ENCODE assay signal across 8 mouse cellular contexts in the genomic region with DNA sequence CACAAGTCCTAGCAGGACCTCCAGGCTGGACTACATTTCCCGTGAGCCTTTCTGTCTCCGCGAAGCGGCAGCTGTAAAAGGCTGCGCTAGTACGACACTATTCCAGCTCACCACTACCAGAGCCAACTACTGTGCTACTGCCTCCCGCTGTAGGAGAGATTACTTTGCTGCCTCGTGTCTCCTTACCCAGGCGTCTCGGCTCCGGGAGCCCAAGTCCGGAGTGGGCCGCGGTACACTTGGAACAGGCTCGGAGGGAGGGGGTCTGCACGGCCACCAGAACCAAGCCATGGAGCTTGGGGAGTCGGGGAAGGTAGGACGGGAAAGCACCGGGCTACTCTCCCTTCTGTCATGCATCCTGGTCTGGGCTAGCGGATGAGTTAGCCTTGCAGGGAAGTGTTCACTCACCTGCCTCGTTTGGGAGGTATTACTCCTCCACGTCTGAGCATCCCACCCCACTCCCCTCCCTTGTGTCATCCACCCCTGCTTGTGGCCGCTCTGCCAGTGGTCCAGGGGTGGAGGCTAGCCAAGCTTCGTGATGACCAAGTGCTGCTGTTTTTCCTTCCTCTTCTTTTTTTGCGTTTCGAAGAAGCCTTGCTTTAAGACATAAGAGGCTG. TPM values are rescaled to one million over a fixed set of nuclear protein-coding genes. Genes with fewer than 3 reads are reported as not detected.
DNase-seq lines count a peak whose midpoint lies in the region; ATAC-seq and TF ChIP-seq lines count a peak whose summit lies in the region.

No protein-coding gene starts in this region.

- peaks cover 8% of the 10 kb centered on the region for H3K4me1 ChIP-seq in hindbrain, embryonic 16.5 days (ENCODE audit: control insufficient read depth, insufficient read depth, low read depth, low read length)

- no peaks in the 10 kb centered on the region for H3K36me3 ChIP-seq in hindbrain, embryonic 16.5 days (ENCODE audit: control insufficient read depth, insufficient read depth, low read length)

- peak overlapping the region; percentile 78 for H3K4me2 ChIP-seq in hindbrain, embryonic 16.5 days (ENCODE audit: low read length)

- WGBS in hindbrain, embryonic 16.5 days: 0% methylated on average over 26 of the region's 26 CpGs

- peak; percentile 36; the same call in 1 of the 2 replicates for TF ChIP-seq CTCF in gastrocnemius, adult 2 months (IDR thresholded peaks at IDR 0.05)

- H3K27ac ChIP-seq in gastrocnemius, adult 2 months: peak overlapping the region; percentile 88
- peak overlapping the region; percentile 69 for H3K27ac ChIP-seq in hindbrain, embryonic 16.5 days (ENCODE audit: low read depth, low read length)

- peak overlapping the region; percentile 78 for H3K4me3 ChIP-seq in gastrocnemius, adult 2 months
- H3K4me3 ChIP-seq in hindbrain, embryonic 16.5 days (ENCODE audit: low read length): peak overlapping the region; percentile 70

- ATAC-seq in hindbrain, embryonic 16.5 days: peak; percentile 98

- H3K9me3 ChIP-seq in hindbrain, embryonic 16.5 days (ENCODE audit: control insufficient read depth, low read length): no peaks in the 10 kb centered on the region

- H3K9ac ChIP-seq in hindbrain, embryonic 16.5 days (ENCODE audit: low read depth, low read length): peak overlapping the region; percentile 78

- no peaks in the 10 kb centered on the region for H3K27me3 ChIP-seq in hindbrain, embryonic 16.5 days (replicated peaks; ENCODE audit: control insufficient read depth, insufficient read depth, low read length)

- peak; percentile 76 for DNase-seq in ZHBTc4 (ENCODE audit: low read depth, low spot score)
- peak; percentile 30 to 62 for DNase-seq in cerebellum, postnatal 4 days (ENCODE audit: low spot score in 2 of 2)
- DNase-seq in gastrocnemius, adult 2 months: peak; percentile 87
- DNase-seq in left cerebral cortex, adult 11 months (ENCODE audit: low spot score): peak; percentile 71
- peak; percentile 89 for DNase-seq in lung, postnatal 36 days
- peak; percentile 90 for DNase-seq in retina, postnatal 1 day
- peak; percentile 58 for DNase-seq in urinary bladder, adult 2 months (ENCODE audit: low spot score)

- intact Hi-C loops in gastrocnemius, adult 2 months (cut with DNase I): loop anchor here (2.0 kb wide), 1 partner anchor 60 kb away; a partner anchor contains a TSS

RNA-seq across cellular contexts. Expression of a gene that starts 33.1 kb away (rescaled TPM):
- total RNA-seq in gastrocnemius, adult 2 months (2021): 10 to 100 TPM; 48.3 to 53.7 TPM
- polyA plus RNA-seq in hindbrain, embryonic 16.5 days (2015; fragmentation: Nextera tagmentation; extraction: Ambion mirVana): 358 and 389 TPM in 2 replicates
- polyA plus RNA-seq in urinary bladder, adult 2 months (2012; rRNA removed): 50.0 and 56.9 TPM in 2 replicates

RNA-seq across cellular contexts. Expression of a gene that starts 50.2 kb away (rescaled TPM):
- total RNA-seq in gastrocnemius, adult 2 months (2021): 10 to 100 TPM; 17.1 to 20.2 TPM
- 20.7 and 29.5 TPM in 2 replicates for polyA plus RNA-seq in hindbrain, embryonic 16.5 days (2015; fragmentation: Nextera tagmentation; extraction: Ambion mirVana)
- polyA plus RNA-seq in urinary bladder, adult 2 months (2012; rRNA removed): 12.3 and 13.4 TPM in 2 replicates

RNA-seq across cellular contexts. Expression of a gene that starts 56.3 kb away (rescaled TPM):
- total RNA-seq in gastrocnemius, adult 2 months (2021): under 1 TPM; 0.50 to 0.69 TPM
- polyA plus RNA-seq in hindbrain, embryonic 16.5 days (2015; fragmentation: Nextera tagmentation; extraction: Ambion mirVana): 0.22 and 0.29 TPM in 2 replicates
- 1.5 and 1.8 TPM in 2 replicates for polyA plus RNA-seq in urinary bladder, adult 2 months (2012; rRNA removed)

RNA-seq across cellular contexts. Expression of a gene that starts 58.7 kb away (rescaled TPM):
- total RNA-seq in gastrocnemius, adult 2 months (2021): 10 to 100 TPM; 45.4 to 52.3 TPM
- 26.3 and 27.8 TPM in 2 replicates for polyA plus RNA-seq in hindbrain, embryonic 16.5 days (2015; fragmentation: Nextera tagmentation; extraction: Ambion mirVana)
- polyA plus RNA-seq in urinary bladder, adult 2 months (2012; rRNA removed): 55.6 and 64.6 TPM in 2 replicates

Comparison
In these comparisons a context has a peak if more than half of its experiments do, and no peak if none do; other contexts are left out.
1. Peak in every context shown above with its lines: DNase-seq, ATAC-seq, H3K4me3 ChIP-seq and H3K27ac ChIP-seq.